Mouse (Mus musculus): Measurements from ENCODE around the gene Grik4. TPM values are rescaled to one million over a fixed set of nuclear protein-coding genes. Genes with fewer than 3 reads are reported as not detected.
A peak's percentile ranks its signal among the peaks of the same experiment; 100 is the strongest.

The Grik4 gene
- polyA plus RNA-seq, 1 experiment from 2014 or later = 1.1 TPM

DNA sequence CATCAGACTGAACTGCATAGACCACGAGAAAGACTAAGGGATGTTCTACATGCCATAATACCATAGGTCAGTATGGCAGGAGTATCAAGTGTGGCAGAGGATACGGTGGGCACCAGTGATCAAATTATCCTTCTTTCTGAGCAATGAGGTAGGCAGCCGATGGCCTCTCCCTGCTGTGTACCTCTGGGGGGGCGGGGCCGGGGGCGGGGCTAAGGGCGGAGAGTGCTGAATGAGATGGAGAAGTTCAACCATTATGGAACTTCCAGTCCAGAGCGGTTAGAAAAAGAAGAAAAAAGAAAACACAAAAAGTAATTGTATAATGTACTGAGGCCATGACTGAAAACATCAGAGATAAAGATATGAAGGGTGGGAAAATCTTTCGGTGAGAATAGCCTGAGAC is 74.0 kb downstream of the Grik4 start:
- Histone ChIP-seq H3K4me2 (ENCODE audit: low read depth, low read length) (no peak overlapping the region), H3K9ac (ENCODE audit: low read depth, low read length) (no peak overlapping the region), H3K27me3 (replicated peaks; ENCODE audit: control insufficient read depth, insufficient read depth, low read length) (no peaks in the 10 kb centered on the region), H3K9me3 (ENCODE audit: control insufficient read depth, low read length) (no peaks in the 10 kb centered on the region), H3K27ac (ENCODE audit: low read length) (no peak overlapping the region), H3K4me3 (ENCODE audit: low read length) (no peak overlapping the region), H3K36me3 (ENCODE audit: control insufficient read depth, insufficient read depth, low read length) (no peaks in the 10 kb centered on the region), H3K4me1 (ENCODE audit: control insufficient read depth, insufficient read depth, low read length) (peaks cover 14% of the 10 kb centered on the region)
- no peak for ATAC-seq
- 46% methylated on average over 9 of the region's 9 CpGs for WGBS

DNA sequence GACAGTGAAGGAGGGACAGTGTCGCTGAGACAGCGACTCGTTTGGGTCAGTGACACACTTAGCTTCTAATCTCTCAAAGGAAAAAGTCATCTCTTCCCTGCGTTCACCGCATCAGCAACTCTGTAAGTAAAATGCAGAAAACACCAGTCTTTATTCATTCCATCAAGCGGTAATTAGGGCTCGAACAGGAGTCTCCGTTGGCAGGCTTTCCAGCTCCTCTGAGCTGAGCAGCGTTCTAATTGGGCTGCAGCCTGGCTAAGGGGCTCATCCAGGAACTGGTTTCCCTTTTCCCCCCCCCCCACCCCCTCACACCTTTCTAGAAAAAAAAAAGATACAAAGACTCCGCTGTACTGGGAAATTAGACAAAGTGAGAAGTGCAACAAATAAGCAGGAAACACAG is 75.8 kb downstream of the Grik4 start:
- Histone ChIP-seq H3K4me3 (ENCODE audit: low read length) (no peak overlapping the region), H3K27ac (ENCODE audit: low read length) (no peak overlapping the region), H3K36me3 (ENCODE audit: control insufficient read depth, insufficient read depth, low read length) (no peaks in the 10 kb centered on the region), H3K9me3 (ENCODE audit: control insufficient read depth, low read length) (no peaks in the 10 kb centered on the region), H3K27me3 (replicated peaks; ENCODE audit: control insufficient read depth, insufficient read depth, low read length) (no peaks in the 10 kb centered on the region), H3K4me2 (ENCODE audit: low read depth, low read length) (no peak overlapping the region), H3K4me1 (ENCODE audit: control insufficient read depth, insufficient read depth, low read length) (peaks cover 19% of the 10 kb centered on the region), H3K9ac (ENCODE audit: low read depth, low read length) (no peak overlapping the region)
- WGBS = 71% methylated on average over 10 of the region's 10 CpGs
- ATAC-seq = no peak

DNA sequence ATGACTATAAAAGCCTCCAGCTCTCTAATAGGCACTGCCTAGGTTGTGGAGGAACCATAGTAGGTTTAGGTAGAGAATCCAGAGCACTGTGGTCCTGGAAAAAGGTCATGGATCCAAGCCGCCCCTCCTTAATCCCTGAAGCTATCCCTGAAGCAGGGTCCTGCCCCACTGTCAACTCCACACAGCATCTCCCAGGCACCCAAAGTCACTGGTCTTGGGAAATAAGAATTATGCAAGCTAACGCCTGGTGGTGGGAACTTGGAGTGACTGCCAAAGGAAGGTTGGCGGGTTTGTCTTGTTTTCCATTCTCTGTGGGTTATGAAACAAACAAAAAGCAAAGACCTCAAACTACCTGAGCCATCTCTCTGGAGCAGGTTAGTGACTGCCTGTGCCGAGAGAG is 77.6 kb downstream of the Grik4 start:
- Histone ChIP-seq H3K9me3 (ENCODE audit: control insufficient read depth, low read length) (no peaks in the 10 kb centered on the region), H3K27ac (ENCODE audit: low read length) (no peak overlapping the region), H3K4me1 (ENCODE audit: control insufficient read depth, insufficient read depth, low read length) (peaks cover 19% of the 10 kb centered on the region), H3K27me3 (replicated peaks; ENCODE audit: control insufficient read depth, insufficient read depth, low read length) (no peaks in the 10 kb centered on the region), H3K4me3 (ENCODE audit: low read length) (no peak overlapping the region), H3K36me3 (ENCODE audit: control insufficient read depth, insufficient read depth, low read length) (no peaks in the 10 kb centered on the region), H3K4me2 (ENCODE audit: low read depth, low read length) (no peak overlapping the region), H3K9ac (ENCODE audit: low read depth, low read length) (no peak overlapping the region)
- WGBS = 88% methylated on average over 4 of the region's 4 CpGs
- ATAC-seq = no peak

- Histone ChIP-seq H3K4me3 (ENCODE audit: low read length) (no peak overlapping the region), H3K4me1 (ENCODE audit: control insufficient read depth, insufficient read depth, low read length) (peaks cover 23% of the 10 kb centered on the region), H3K9me3 (ENCODE audit: control insufficient read depth, low read length) (no peaks in the 10 kb centered on the region), H3K36me3 (ENCODE audit: control insufficient read depth, insufficient read depth, low read length) (no peaks in the 10 kb centered on the region), H3K9ac (ENCODE audit: low read depth, low read length) (no peak overlapping the region), H3K27ac (ENCODE audit: low read length) (no peak overlapping the region; the same call in 1 of the 2 replicates), H3K4me2 (ENCODE audit: low read depth, low read length) (no peak overlapping the region), H3K27me3 (replicated peaks; ENCODE audit: control insufficient read depth, insufficient read depth, low read length) (no peaks in the 10 kb centered on the region)
- 31% methylated on average over 11 of the region's 11 CpGs for WGBS
- peak; percentile 41 for ATAC-seq
These were observed 79.1 kb downstream of the Grik4 start for GRCm38 (mm10) chr9:42865036-42865829.

GRCm38 (mm10) chr9:42863360-42863759 is 80.9 kb downstream of the Grik4 start:
- ATAC-seq = no peak
- Histone ChIP-seq H3K9ac (ENCODE audit: low read depth, low read length) (no peak overlapping the region), H3K27me3 (replicated peaks; ENCODE audit: control insufficient read depth, insufficient read depth, low read length) (no peaks in the 10 kb centered on the region), H3K4me1 (ENCODE audit: control insufficient read depth, insufficient read depth, low read length) (peaks cover 22% of the 10 kb centered on the region), H3K36me3 (ENCODE audit: control insufficient read depth, insufficient read depth, low read length) (no peaks in the 10 kb centered on the region), H3K27ac (ENCODE audit: low read length) (no peak overlapping the region), H3K4me2 (ENCODE audit: low read depth, low read length) (no peak overlapping the region), H3K4me3 (ENCODE audit: low read length) (no peak overlapping the region), H3K9me3 (ENCODE audit: control insufficient read depth, low read length) (no peaks in the 10 kb centered on the region)
- WGBS = 75% methylated on average over 5 of the region's 5 CpGs

DNA sequence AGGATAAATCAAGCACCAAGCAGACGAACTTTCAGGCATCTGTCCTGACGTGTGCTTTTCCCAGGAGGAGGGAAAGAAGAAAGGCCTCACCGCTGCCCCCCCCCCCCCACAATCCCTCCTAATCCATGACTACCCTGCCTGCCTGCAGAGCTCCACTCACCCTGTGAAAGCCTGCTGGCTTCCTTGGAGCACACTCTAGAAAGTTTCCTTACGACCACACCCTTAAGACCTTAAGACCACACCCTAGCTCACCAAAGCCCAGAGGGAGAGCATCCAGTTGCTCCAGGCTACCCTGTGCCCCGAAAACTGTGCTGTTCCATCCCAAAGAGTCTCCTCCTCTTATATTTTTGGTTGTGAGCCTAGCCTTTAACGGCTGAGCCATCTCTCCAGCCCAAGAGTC is 82.6 kb downstream of the Grik4 start:
- H3K9me3 ChIP-seq (ENCODE audit: control insufficient read depth, low read length) = no peaks in the 10 kb centered on the region
- no peak overlapping the region for H3K4me2 ChIP-seq (ENCODE audit: low read depth, low read length)
- H3K4me1 ChIP-seq (ENCODE audit: control insufficient read depth, insufficient read depth, low read length) = peaks cover 22% of the 10 kb centered on the region
- no peak overlapping the region for H3K4me3 ChIP-seq (ENCODE audit: low read length)
- H3K36me3 ChIP-seq (ENCODE audit: control insufficient read depth, insufficient read depth, low read length) = no peaks in the 10 kb centered on the region
- H3K27me3 ChIP-seq (replicated peaks; ENCODE audit: control insufficient read depth, insufficient read depth, low read length) = no peaks in the 10 kb centered on the region
- no peak overlapping the region for H3K9ac ChIP-seq (ENCODE audit: low read depth, low read length)
- WGBS = 68% methylated on average over 6 of the region's 6 CpGs
- no peak for ATAC-seq
- H3K27ac ChIP-seq (ENCODE audit: low read length) = no peak overlapping the region

DNA sequence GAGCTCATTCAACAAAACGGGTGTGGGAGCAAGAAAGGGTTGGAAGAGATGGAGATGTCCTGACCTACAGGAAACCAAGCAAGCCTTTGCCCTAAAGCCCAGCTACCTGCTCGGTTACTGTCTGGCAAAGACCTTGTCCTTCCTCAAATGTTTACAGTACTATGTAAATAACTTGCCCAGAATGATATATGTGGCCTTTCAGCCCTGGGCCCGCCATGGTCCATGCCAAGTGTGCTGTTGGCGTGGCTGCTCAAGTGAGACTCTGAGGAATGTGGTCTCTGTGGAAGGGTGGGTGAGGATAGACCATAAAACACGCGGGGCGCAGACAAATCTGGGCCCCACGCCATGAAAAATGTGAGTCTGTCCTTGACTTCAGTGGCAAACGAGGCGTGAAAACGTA is 83.1 kb downstream of the Grik4 start:
- no peaks in the 10 kb centered on the region for H3K9me3 ChIP-seq (ENCODE audit: control insufficient read depth, low read length)
- H3K9ac ChIP-seq (ENCODE audit: low read depth, low read length) = no peak overlapping the region
- H3K27me3 ChIP-seq (replicated peaks; ENCODE audit: control insufficient read depth, insufficient read depth, low read length) = no peaks in the 10 kb centered on the region
- no peak for ATAC-seq
- H3K36me3 ChIP-seq (ENCODE audit: control insufficient read depth, insufficient read depth, low read length) = no peaks in the 10 kb centered on the region
- no peak overlapping the region for H3K27ac ChIP-seq (ENCODE audit: low read length)
- H3K4me3 ChIP-seq (ENCODE audit: low read length) = no peak overlapping the region
- no peak overlapping the region for H3K4me2 ChIP-seq (ENCODE audit: low read depth, low read length)
- WGBS = 53% methylated on average over 11 of the region's 11 CpGs
- H3K4me1 ChIP-seq (ENCODE audit: control insufficient read depth, insufficient read depth, low read length) = peaks cover 20% of the 10 kb centered on the region

DNA sequence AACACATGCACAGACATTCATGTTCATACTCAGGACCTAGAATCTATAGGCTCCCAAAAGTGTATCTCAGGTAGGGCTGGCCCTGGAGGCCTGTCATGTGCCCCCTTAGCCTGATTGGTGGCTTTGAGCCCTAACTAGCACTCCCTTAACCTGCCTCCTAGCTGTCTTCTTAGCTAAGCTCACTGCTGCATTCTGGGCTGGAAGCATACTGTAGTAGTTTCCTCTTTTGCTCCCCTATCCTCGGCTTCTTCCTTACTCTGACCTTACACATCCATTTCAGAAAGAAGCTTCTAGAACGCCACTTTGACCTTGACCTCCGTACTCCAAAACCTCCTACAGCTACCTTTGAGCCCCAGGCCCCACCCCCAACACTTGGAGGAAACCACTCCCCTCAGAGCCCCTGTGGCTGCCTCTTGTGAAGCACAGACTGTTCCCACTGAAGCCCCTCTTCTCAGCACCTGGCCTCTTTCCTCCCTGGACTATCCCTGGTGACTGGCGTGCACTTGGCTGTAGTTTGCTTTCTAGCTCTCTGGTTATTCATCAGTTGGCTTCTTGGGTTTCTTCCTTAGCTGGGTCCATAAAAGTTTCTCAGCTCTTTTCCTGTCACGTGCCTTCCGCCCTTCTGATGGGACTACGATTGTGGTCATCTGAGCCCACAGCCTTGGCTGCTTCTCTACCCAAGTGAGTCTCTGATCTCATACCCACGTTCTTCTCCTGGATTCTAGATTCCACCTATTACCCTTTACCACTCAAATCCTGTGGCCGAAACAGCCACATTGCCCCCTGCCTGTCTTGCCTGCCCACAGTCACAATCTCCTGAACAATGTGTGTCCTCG is 84.1 kb downstream of the Grik4 start:
- Histone ChIP-seq H3K4me3 (ENCODE audit: low read length) (no peak overlapping the region), H3K4me2 (ENCODE audit: low read depth, low read length) (no peak overlapping the region), H3K27ac (ENCODE audit: low read length) (no peak overlapping the region), H3K9ac (ENCODE audit: low read depth, low read length) (no peak overlapping the region), H3K36me3 (ENCODE audit: control insufficient read depth, insufficient read depth, low read length) (no peaks in the 10 kb centered on the region), H3K27me3 (replicated peaks; ENCODE audit: control insufficient read depth, insufficient read depth, low read length) (no peaks in the 10 kb centered on the region), H3K4me1 (ENCODE audit: control insufficient read depth, insufficient read depth, low read length) (peaks cover 9% of the 10 kb centered on the region), H3K9me3 (ENCODE audit: control insufficient read depth, low read length) (no peaks in the 10 kb centered on the region)
- WGBS = 79% methylated on average over 10 of the region's 10 CpGs
- no peak for ATAC-seq

DNA sequence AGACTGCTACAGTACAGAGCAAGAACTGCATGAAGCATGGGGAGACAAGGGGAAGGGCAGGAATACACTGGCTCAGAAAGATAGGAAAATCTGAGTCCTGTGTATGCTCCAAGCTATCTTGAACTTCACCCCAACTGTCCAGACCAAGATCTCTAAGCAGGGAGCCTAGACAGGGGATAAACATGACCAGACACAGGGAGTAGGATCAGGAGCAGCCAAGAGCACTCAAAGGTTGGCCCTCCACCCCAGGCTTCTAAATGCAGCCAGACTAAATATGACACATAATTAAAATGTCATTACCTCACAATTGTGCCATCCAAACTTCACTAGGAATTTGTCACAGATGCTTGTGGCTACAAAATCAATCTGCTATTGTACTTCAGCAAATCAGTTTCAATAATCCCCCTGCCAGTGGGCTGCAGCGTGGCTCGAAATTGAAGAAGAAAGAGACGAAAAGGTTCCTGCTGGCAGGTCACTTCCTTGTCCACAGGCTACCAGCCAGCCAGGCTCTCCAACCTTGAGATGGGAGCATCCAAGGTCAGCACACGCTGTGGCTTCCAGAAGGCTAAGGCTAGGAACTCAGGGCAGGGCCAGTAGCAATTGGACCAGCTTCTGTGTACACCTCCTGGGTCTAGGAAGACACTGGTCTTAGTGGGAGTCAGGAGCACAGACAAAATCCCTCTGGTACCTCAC is 85.1 kb downstream of the Grik4 start:
- Histone ChIP-seq H3K9me3 (ENCODE audit: control insufficient read depth, low read length) (no peaks in the 10 kb centered on the region), H3K4me1 (ENCODE audit: control insufficient read depth, insufficient read depth, low read length) (0 out of 2 replicates have a peak, but pooled peaks cover 6% of the 10 kb centered on the region), H3K27me3 (replicated peaks; ENCODE audit: control insufficient read depth, insufficient read depth, low read length) (no peaks in the 10 kb centered on the region), H3K9ac (ENCODE audit: low read depth, low read length) (no peak overlapping the region), H3K36me3 (ENCODE audit: control insufficient read depth, insufficient read depth, low read length) (no peaks in the 10 kb centered on the region), H3K4me2 (ENCODE audit: low read depth, low read length) (no peak overlapping the region), H3K27ac (ENCODE audit: low read length) (no peak overlapping the region), H3K4me3 (ENCODE audit: low read length) (no peak overlapping the region)
- ATAC-seq = no peak
- 74% methylated on average over 4 of the region's 4 CpGs for WGBS
